Mouse (Mus musculus) heart, postnatal 0 days (tissue): ENCODE measurements around the gene Myl3. TPM values are rescaled to one million over a fixed set of nuclear protein-coding genes. Genes with fewer than 3 reads are reported as not detected.

Experiments
- ATAC-seq: fragments of 200-750 bp; cut with Nextera tagmentation; 2 replicates; pipeline ENCODE4 v1.8.0; 2017; ENCODE audit warnings: low read depth, moderate number of reproducible peaks, moderate library complexity; ENCODE audit not compliant: insufficient read depth
- DNase-seq: peaks from one replicate; pipeline ENCODE4 v3.0.0-alpha.2; 2016; ENCODE audit warnings: low spot score
- H3K27ac ChIP-seq: fragments of 300-500 bp; sonication (generic); 2 replicates; pipeline ENCODE4 v1.5.1; 2014; ENCODE audit warnings: low read depth, mild to moderate bottlenecking
- H3K27me3 ChIP-seq: fragments of 300-500 bp; sonication (generic); 2 replicates; pipeline ENCODE4 v1.6.1; 2014; ENCODE audit warnings: low read length, mixed read lengths; ENCODE audit not compliant: control insufficient read depth, insufficient read depth
- H3K36me3 ChIP-seq: fragments of 300-500 bp; sonication (generic); replicated peaks from 2 replicates; pipeline ENCODE4 v1.6.1; 2014; ENCODE audit warnings: low read length, mixed read lengths; ENCODE audit not compliant: control insufficient read depth, insufficient read depth
- H3K4me1 ChIP-seq: fragments of 300-500 bp; sonication (generic); 2 replicates; pipeline ENCODE4 v1.6.1; 2014; ENCODE audit warnings: antibody characterized with exemption; ENCODE audit not compliant: control insufficient read depth, insufficient read depth
- H3K4me2 ChIP-seq: fragments of 300-500 bp; sonication (generic); 2 replicates; pipeline ENCODE4 v1.6.1; 2014; ENCODE audit warnings: low read depth, mild to moderate bottlenecking, low read length, moderate library complexity
- H3K4me3 ChIP-seq: fragments of 300-500 bp; sonication (generic); 2 replicates; pipeline ENCODE4 v1.5.1; 2014; ENCODE audit warnings: low read depth, low read length
- H3K9ac ChIP-seq: fragments of 300-500 bp; sonication (generic); replicated peaks from 2 replicates; pipeline ENCODE4 v1.6.1; 2014; ENCODE audit warnings: low read depth, low read length, mixed read lengths
- H3K9me3 ChIP-seq: fragments of 300-500 bp; sonication (generic); replicated peaks from 2 replicates; pipeline ENCODE4 v1.6.1; 2016; ENCODE audit warnings: low read length; ENCODE audit not compliant: control insufficient read depth
- CTCF ChIP-seq: IDR thresholded peaks from 2 replicates; pipeline ENCODE4 v1.5.1; 2016; ENCODE audit warnings: antibody characterized with exemption, control low read depth, low read depth
- EP300 ChIP-seq: IDR thresholded peaks from 2 replicates; pipeline ENCODE4 v1.6.1; 2016; ENCODE audit warnings: antibody characterized with exemption, low read depth
- WGBS: fragments of 180-500 bp; shearing (Covaris S2); extraction: QIAGEN DNeasy Blood & Tissue Kit; methylation state at CpG from one replicate; pipeline ENCODE4 v1.1.7; 2014; 5-methylcytosine and 5-hydroxymethylcytosine counted together
- polyA plus RNA-seq: library from polyadenylated mRNA; unstranded; fragments of >200 nt; fragmentation: Nextera tagmentation; extraction: Ambion mirVana; gene quantifications from 2 replicates; pipeline ENCODE4 v1.2.1, GENCODE M21; 2015
- total RNA-seq: library from RNA; depleted of rRNA; stranded (reverse); fragments of >200 nt; gene quantifications from 2 replicates; pipeline ENCODE4 v1.2.3, GENCODE M21; 2014; ENCODE audit warnings: low replicate concordance

Myl3 gene
- total and polyA plus RNA-seq, 2 experiments from 2014 or later, result 7,975 to 8,752 TPM

DNA sequence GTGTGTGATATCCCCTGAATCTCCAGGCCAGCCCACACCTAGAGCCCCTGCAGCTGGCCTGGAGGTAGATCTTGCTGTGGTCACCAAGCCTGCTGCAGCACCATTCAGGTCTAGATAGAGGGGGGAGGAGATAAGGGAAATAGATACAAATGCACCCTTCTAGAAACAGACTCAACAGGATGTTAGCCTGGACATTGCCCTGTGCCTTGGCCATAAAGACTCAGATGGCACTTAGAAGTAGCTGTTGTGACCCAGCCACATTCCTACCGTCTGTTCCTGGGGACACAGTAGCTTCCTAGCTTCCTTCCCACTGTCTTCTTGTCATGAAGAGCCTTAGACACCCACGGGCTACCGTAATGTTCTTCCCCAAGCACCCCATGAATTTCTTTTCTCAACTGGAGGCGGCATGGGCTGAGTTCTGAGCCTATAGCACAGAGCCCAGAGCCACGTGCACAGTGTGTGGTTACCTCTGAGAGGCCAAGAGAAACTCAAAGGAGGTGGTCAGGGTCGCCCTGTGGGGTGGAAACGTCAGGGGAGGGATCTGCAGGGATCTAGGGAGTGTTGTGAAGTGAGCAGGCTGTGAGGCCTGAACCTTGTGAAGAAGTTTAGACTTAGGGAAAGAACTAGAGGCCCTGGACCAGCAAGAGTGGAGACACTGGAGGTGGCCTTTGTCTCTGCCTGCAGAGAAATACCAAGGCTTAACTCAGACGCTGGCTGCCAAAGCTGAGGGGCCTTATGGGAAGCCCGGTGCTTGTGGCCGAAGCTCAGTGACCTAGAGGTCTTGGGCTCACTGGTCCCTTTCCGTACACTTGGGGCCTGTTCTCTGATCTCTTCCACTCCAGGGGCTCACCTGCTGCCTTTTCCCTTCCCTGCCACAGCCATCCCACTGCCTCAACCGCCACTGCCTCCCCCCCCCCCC, 40.3 kb upstream of the Myl3 start:
- Histone ChIP-seq H3K9ac (no peak overlapping the region), H3K4me2 (no peak overlapping the region), H3K27me3 (no peaks in the 10 kb centered on the region), H3K4me3 (no peak overlapping the region), H3K4me1 (peaks cover 20% of the 10 kb centered on the region), H3K27ac (no peak overlapping the region), H3K9me3 (no peaks in the 10 kb centered on the region), H3K36me3 (peaks cover 10% of the 10 kb centered on the region)
- DNase-seq, result no peak
- no peak for ATAC-seq
- no peak for TF ChIP-seq CTCF
- TF ChIP-seq EP300, result no peak
- WGBS, result 79% methylated on average over 12 of the region's 12 CpGs

GRCm38 (mm10) chr9:110702848-110703247, 38.8 kb upstream of the Myl3 start:
- Histone ChIP-seq H3K27ac (peak overlapping the region; percentile 73), H3K4me1 (peaks cover 16% of the 10 kb centered on the region), H3K9ac (no peak overlapping the region), H3K27me3 (no peaks in the 10 kb centered on the region), H3K4me3 (no peak overlapping the region), H3K9me3 (no peaks in the 10 kb centered on the region), H3K36me3 (peaks cover 4% of the 10 kb centered on the region; the same call in 1 of the 2 replicates), H3K4me2 (no peak overlapping the region)
- no peak for DNase-seq
- peak; percentile 39; the same call in 1 of the 2 replicates for ATAC-seq
- 22% methylated on average over 1 of the region's 1 CpGs for WGBS
- no peak for TF ChIP-seq CTCF

DNA sequence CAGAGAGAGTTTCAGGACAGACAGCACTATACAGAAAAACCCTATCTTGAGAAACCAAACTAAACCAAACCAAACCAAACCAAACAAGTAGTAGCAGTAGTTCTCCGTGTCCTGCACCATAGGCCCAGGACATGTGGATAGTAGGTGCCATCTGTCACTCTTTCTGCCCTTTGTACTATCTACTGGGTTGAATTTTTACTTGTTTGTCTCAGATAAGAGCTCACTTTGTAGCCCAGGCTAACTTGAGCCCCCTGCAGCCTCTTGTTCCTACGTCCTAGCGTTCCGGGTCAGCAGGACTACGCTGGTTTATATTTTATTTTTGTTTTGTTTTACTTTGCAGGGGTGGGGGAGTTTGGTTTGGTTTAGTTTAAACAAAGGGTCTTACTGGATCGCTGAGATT, 37.7 kb upstream of the Myl3 start:
- peaks cover 16% of the 10 kb centered on the region for H3K4me1 ChIP-seq
- no peaks in the 10 kb centered on the region for H3K9me3 ChIP-seq
- ATAC-seq, result no peak
- H3K27me3 ChIP-seq, result no peaks in the 10 kb centered on the region
- no peak overlapping the region for H3K9ac ChIP-seq
- DNase-seq, result no peak
- H3K36me3 ChIP-seq, result peaks cover 8% of the 10 kb centered on the region; the same call in 1 of the 2 replicates
- no peak overlapping the region for H3K27ac ChIP-seq
- H3K4me3 ChIP-seq, result no peak overlapping the region
- TF ChIP-seq EP300, result no peak
- TF ChIP-seq CTCF, result no peak
- 90% methylated on average over 6 of the region's 6 CpGs for WGBS
- no peak overlapping the region for H3K4me2 ChIP-seq

GRCm38 (mm10) chr9:110706784-110707183, 34.9 kb upstream of the Myl3 start:
- Histone ChIP-seq H3K4me2 (no peak overlapping the region), H3K4me1 (peaks cover 16% of the 10 kb centered on the region), H3K4me3 (no peak overlapping the region), H3K9me3 (no peaks in the 10 kb centered on the region), H3K36me3 (peaks cover 9% of the 10 kb centered on the region; the same call in 1 of the 2 replicates), H3K9ac (no peak overlapping the region), H3K27me3 (no peaks in the 10 kb centered on the region), H3K27ac (no peak overlapping the region)
- TF ChIP-seq EP300, result no peak
- no peak for TF ChIP-seq CTCF
- DNase-seq (no peak), ATAC-seq (no peak)
- WGBS, result 88% methylated on average over 5 of the region's 5 CpGs

- ATAC-seq (peak; percentile 85), DNase-seq (peak; percentile 81)
- TF ChIP-seq EP300, result no peak
- peak; percentile 97 for TF ChIP-seq CTCF
- no peak overlapping the region for H3K27ac ChIP-seq
- peak overlapping the region; percentile 35 for H3K4me3 ChIP-seq
- WGBS, result 32% methylated on average over 5 of the region's 5 CpGs
- peaks cover 31% of the 10 kb centered on the region for H3K36me3 ChIP-seq
- no peaks in the 10 kb centered on the region for H3K27me3 ChIP-seq
- no peaks in the 10 kb centered on the region for H3K4me1 ChIP-seq
- peak overlapping the region; percentile 9; the same call in 1 of the 2 replicates for H3K9ac ChIP-seq
- H3K4me2 ChIP-seq, result peak overlapping the region; percentile 43
- H3K9me3 ChIP-seq, result no peaks in the 10 kb centered on the region
These were observed 31.9 kb upstream of the Myl3 start for GRCm38 (mm10) chr9:110709640-110710258.
